Mouse (Mus musculus): Measurements from ENCODE around the gene Slc13a1. TPM values are rescaled to one million over a fixed set of nuclear protein-coding genes. Genes with fewer than 3 reads are reported as not detected.

Gene Slc13a1
- polyA plus RNA-seq (2017; shearing (Covaris generic)) = not detected

DNA sequence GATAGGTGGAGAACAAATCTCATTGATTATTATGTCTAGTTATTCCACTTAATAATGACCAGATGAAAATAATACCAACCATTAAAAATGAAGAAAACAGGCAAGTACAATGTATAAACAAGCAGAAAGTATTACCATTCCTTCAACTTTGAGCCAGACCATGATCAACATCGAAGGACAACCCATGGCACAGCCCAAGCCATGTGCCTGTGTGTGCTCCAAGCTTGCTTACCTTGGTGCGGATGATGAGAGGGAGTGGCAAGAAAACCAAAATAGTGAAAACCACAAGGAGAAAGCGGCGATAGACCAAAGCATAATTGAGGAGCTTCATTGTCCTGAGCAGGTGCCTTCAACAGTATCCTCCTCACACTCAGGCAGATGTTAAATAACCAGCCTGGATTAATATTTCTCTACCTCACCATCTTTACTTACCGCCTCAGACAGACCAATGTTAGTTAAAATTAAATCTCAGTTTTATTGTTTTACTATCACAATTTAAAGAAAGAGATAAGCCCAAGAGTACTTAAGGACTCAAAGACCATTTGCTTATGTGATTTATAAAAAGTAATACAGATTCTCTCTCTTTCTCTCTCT lies at the start of gene Slc13a1:
Gene Slc13a1 (minus strand): TSS at position 359 of the 594 bp plus-strand sequence.

Other genes starting within 250 kb of the Slc13a1 start
- gene Tas2r118, start 198.0 kb downstream of the Slc13a1 start, polyA plus RNA-seq (2017; shearing (Covaris generic)) = not detected